In genomic region chr13:6688790-6689433, GRCm38 (mm10) we compare ENCODE assay signal across 9 mouse cellular contexts. TPM values are rescaled to one million over a fixed set of nuclear protein-coding genes. Genes with fewer than 3 reads are reported as not detected.
DNase-seq lines count a peak whose midpoint lies in the region; ATAC-seq and TF ChIP-seq lines count a peak whose summit lies in the region.
"Had no signal": no experiment of that assay in that cellular context is flagged by ENCODE, and none has a peak within 500 bp of the region (broad histone marks: within the 10 kb centered on the region; RNA-seq: fewer than 3 reads in every experiment).

No protein-coding gene starts in this region.

- H3K36me3 ChIP-seq in forebrain, postnatal 0 days (ENCODE audit: insufficient read depth), result no peaks in the 10 kb centered on the region
- no peaks in the 10 kb centered on the region for H3K36me3 ChIP-seq in stomach, postnatal 0 days (ENCODE audit: control insufficient read depth, insufficient read depth, low read length)
- H3K36me3 ChIP-seq: heart, embryonic 13.5 days had no signal

- H3K4me1 ChIP-seq in forebrain, postnatal 0 days (ENCODE audit: insufficient read depth), result no peaks in the 10 kb centered on the region
- no peaks in the 10 kb centered on the region for H3K4me1 ChIP-seq in stomach, postnatal 0 days (replicated peaks; ENCODE audit: control insufficient read depth, insufficient read depth)
- H3K4me1 ChIP-seq: heart, embryonic 13.5 days had no signal

- no peak for TF ChIP-seq EP300 in stomach, postnatal 0 days (optimal IDR thresholded peaks at IDR 0.05)

- no peaks in the 10 kb centered on the region for H3K9me3 ChIP-seq in forebrain, postnatal 0 days (ENCODE audit: low read length)
- no peaks in the 10 kb centered on the region for H3K9me3 ChIP-seq in stomach, postnatal 0 days (ENCODE audit: control insufficient read depth, low read length)
- H3K9me3 ChIP-seq: heart, embryonic 13.5 days had no signal

- DNase-seq in adrenal gland, adult 2 months, result peak; percentile 52
- DNase-seq in adrenal gland, postnatal 4 days (ENCODE audit: low spot score in 2 of 2), result no peak
- peak; percentile 48 for DNase-seq in thymus, postnatal 0 days (ENCODE audit: low spot score)
- no peak for DNase-seq in thymus, adult 18-20 months
- DNase-seq in forebrain, postnatal 0 days, result peak; percentile 86
- DNase-seq in kidney, postnatal 14 days, result peak; percentile 52
- DNase-seq in stomach, postnatal 0 days (ENCODE audit: low spot score), result peak; percentile 39

- H3K9ac ChIP-seq in forebrain, postnatal 0 days, result no peak overlapping the region
- no peak overlapping the region for H3K9ac ChIP-seq in stomach, postnatal 0 days (ENCODE audit: low read length)
- H3K9ac ChIP-seq: heart, embryonic 13.5 days had no signal

- no peak overlapping the region for H3K27ac ChIP-seq in forebrain, postnatal 0 days (ENCODE audit: low read depth, low read length)
- no peak overlapping the region for H3K27ac ChIP-seq in stomach, postnatal 0 days (replicated peaks)
- H3K27ac ChIP-seq: heart, embryonic 13.5 days had no signal

- peak; percentile 75 for TF ChIP-seq CTCF in forebrain, postnatal 0 days (IDR thresholded peaks at IDR 0.05; ENCODE audit: low read depth)
- TF ChIP-seq CTCF in stomach, postnatal 0 days (IDR thresholded peaks at IDR 0.05; ENCODE audit: low read depth), result peak; percentile 78

- 45% methylated on average over 7 of the region's 7 CpGs for WGBS in forebrain, postnatal 0 days
- WGBS in stomach, postnatal 0 days, result 36% methylated on average over 7 of the region's 7 CpGs

- ATAC-seq in forebrain, postnatal 0 days, result peak; percentile 86
- peak; percentile 79 for ATAC-seq in megakaryocyte-erythroid progenitor cell, adult 5-6 weeks (replicated peaks; ENCODE audit: low FRiP score, low TSS enrichment, poor library complexity, severe bottlenecking)
- no peak for ATAC-seq in stomach, postnatal 0 days (ENCODE audit: low FRiP score, low TSS enrichment)

- no peak overlapping the region for H3K4me2 ChIP-seq in forebrain, postnatal 0 days (ENCODE audit: low read depth)
- no peak overlapping the region for H3K4me2 ChIP-seq in stomach, postnatal 0 days (replicated peaks; ENCODE audit: low read depth)
- H3K4me2 ChIP-seq: heart, embryonic 13.5 days had no signal

- no peak overlapping the region for H3K4me3 ChIP-seq in forebrain, postnatal 0 days (ENCODE audit: low read depth, low read length)
- no peak overlapping the region for H3K4me3 ChIP-seq in stomach, postnatal 0 days (ENCODE audit: low read depth, low read length)
- H3K4me3 ChIP-seq: heart, embryonic 13.5 days had no signal

- H3K27me3 ChIP-seq in forebrain, postnatal 0 days (ENCODE audit: insufficient read depth, low read length), result no peaks in the 10 kb centered on the region
- no peaks in the 10 kb centered on the region for H3K27me3 ChIP-seq in stomach, postnatal 0 days (ENCODE audit: control insufficient read depth, insufficient read depth, low read length)
- H3K27me3 ChIP-seq: heart, embryonic 13.5 days had no signal

RNA-seq across cellular contexts. Expression of gene Pfkp, which starts 40.3 kb away (rescaled TPM):
- 10 to 100 TPM; 73.0 to 83.9 TPM for total RNA-seq in adrenal gland, adult 2 months (2021)
- polyA plus RNA-seq in adrenal gland, adult 2 months (2012; rRNA removed), result 32.6 and 33.0 TPM in 2 replicates
- 10 to 100 TPM; 50.5 to 63.4 TPM for total RNA-seq in adrenal gland, postnatal 4 days (2021)
- polyA plus RNA-seq in thymus, postnatal 0 days (2015; fragmentation: Nextera tagmentation; extraction: Ambion mirVana), result 61.7 and 67.7 TPM in 2 replicates
- total RNA-seq in forebrain, postnatal 0 days (2014; rRNA removed), result 173 and 213 TPM in 2 replicates
- 109 and 207 TPM in 2 replicates for polyA plus RNA-seq in forebrain, postnatal 0 days (2015; fragmentation: Nextera tagmentation; extraction: Ambion mirVana)
- total RNA-seq in megakaryocyte-erythroid progenitor cell, adult 5-6 weeks (2014; fragmentation: Nextera tagmentation), result 5.7 and 6.2 TPM in 2 replicates
- 16.6 and 31.5 TPM in 2 replicates for total RNA-seq in megakaryocyte-erythroid progenitor cell, adult 5-6 weeks (2017)
- 34.7 and 41.1 TPM in 2 replicates for polyA plus RNA-seq in stomach, postnatal 0 days (2015; fragmentation: Nextera tagmentation; extraction: Ambion mirVana)

Comparison
In these comparisons a context has a peak if more than half of its experiments do, and no peak if none do; other contexts are left out.
1. DNase-seq: peak in adrenal gland, adult 2 months (single experiment), thymus, postnatal 0 days (single experiment), forebrain, postnatal 0 days (single experiment), kidney, postnatal 14 days (single experiment) and stomach, postnatal 0 days (single experiment); none in adrenal gland, postnatal 4 days (0 of 2) and thymus, adult 18-20 months (0 of 2).